Mouse (Mus musculus): ENCODE results near the gene Polr1d. TPM values are rescaled to one million over a fixed set of nuclear protein-coding genes. Genes with fewer than 3 reads are reported as not detected.

Polr1d gene
- polyA plus RNA-seq, 1 experiment from 2014 or later = 115 TPM

DNA sequence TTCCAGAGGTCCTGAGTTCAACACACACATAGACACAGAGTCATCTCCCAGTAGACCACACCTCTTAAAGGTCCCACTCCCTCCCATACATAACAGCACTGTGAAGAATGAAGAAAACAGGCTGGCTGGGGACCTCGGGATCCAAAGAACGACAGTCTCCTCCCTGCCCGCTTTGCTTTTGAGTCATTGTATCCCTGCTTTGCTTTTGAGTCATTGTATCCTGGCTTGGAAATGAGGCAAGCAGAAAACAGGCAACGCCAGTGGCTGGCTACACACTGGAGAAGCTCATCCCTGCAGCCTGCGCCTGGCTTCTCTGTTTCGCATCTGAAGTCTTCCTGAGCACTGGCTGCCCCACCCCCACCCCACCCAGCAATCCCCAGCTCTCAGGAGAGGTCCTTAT is 40.2 kb downstream of the Polr1d start:
- no peak for ATAC-seq
- H3K9ac ChIP-seq (replicated peaks; ENCODE audit: low read depth, low read length) = no peak overlapping the region
- H3K9me3 ChIP-seq (ENCODE audit: control insufficient read depth, low read length) = peaks cover 5% of the 10 kb centered on the region; the same call in 1 of the 2 replicates
- H3K4me2 ChIP-seq (ENCODE audit: low read length) = no peak overlapping the region
- H3K27me3 ChIP-seq (replicated peaks; ENCODE audit: control insufficient read depth, insufficient read depth, low read length) = no peaks in the 10 kb centered on the region
- WGBS = 18% methylated on average over 6 of the region's 6 CpGs
- H3K4me1 ChIP-seq (replicated peaks; ENCODE audit: control insufficient read depth, insufficient read depth, low read length) = no peaks in the 10 kb centered on the region
- peaks cover 4% of the 10 kb centered on the region for H3K36me3 ChIP-seq (ENCODE audit: control insufficient read depth, insufficient read depth)
- H3K27ac ChIP-seq (ENCODE audit: low read length) = no peak overlapping the region
- H3K4me3 ChIP-seq (replicated peaks; ENCODE audit: low read length) = no peak overlapping the region

GRCm38 (mm10) chr5:147121146-147121545 is 44.3 kb downstream of the Polr1d start:
- no peaks in the 10 kb centered on the region for H3K4me1 ChIP-seq (replicated peaks; ENCODE audit: control insufficient read depth, insufficient read depth, low read length)
- 87% methylated on average over 4 of the region's 4 CpGs for WGBS
- H3K4me3 ChIP-seq (replicated peaks; ENCODE audit: low read length) = no peak overlapping the region
- H3K4me2 ChIP-seq (ENCODE audit: low read length) = no peak overlapping the region
- no peaks in the 10 kb centered on the region for H3K36me3 ChIP-seq (ENCODE audit: control insufficient read depth, insufficient read depth)
- no peak overlapping the region for H3K27ac ChIP-seq (ENCODE audit: low read length)
- no peak for ATAC-seq
- H3K9me3 ChIP-seq (ENCODE audit: control insufficient read depth, low read length) = peaks cover 2% of the 10 kb centered on the region; the same call in 1 of the 2 replicates
- no peaks in the 10 kb centered on the region for H3K27me3 ChIP-seq (replicated peaks; ENCODE audit: control insufficient read depth, insufficient read depth, low read length)
- H3K9ac ChIP-seq (replicated peaks; ENCODE audit: low read depth, low read length) = no peak overlapping the region

DNA sequence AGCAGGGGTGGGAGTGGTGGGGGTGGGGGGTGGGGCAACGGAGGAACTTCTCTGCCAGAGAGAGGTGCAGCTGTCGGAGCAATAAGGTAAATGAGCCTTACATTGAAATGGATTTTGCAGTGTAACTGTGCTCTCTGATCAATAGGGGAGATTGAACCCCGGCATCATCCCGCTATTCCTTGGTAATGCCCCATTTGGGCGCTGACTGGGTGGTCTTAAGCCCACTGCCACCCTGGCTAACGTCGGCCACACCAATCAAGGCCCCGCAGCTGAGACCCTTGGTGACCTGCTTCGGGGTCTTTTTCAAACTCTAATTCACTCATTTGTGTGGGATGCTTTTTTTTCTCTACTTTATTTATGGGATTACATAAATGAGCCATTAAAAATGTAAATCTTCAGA is 47.9 kb downstream of the Polr1d start:
- 47% methylated on average over 9 of the region's 9 CpGs for WGBS
- no peak overlapping the region for H3K4me3 ChIP-seq (replicated peaks; ENCODE audit: low read length)
- no peaks in the 10 kb centered on the region for H3K36me3 ChIP-seq (ENCODE audit: control insufficient read depth, insufficient read depth)
- H3K27ac ChIP-seq (ENCODE audit: low read length) = no peak overlapping the region
- ATAC-seq = no peak
- no peak overlapping the region for H3K9ac ChIP-seq (replicated peaks; ENCODE audit: low read depth, low read length)
- H3K4me2 ChIP-seq (ENCODE audit: low read length) = no peak overlapping the region
- H3K27me3 ChIP-seq (replicated peaks; ENCODE audit: control insufficient read depth, insufficient read depth, low read length) = no peaks in the 10 kb centered on the region
- H3K4me1 ChIP-seq (replicated peaks; ENCODE audit: control insufficient read depth, insufficient read depth, low read length) = no peaks in the 10 kb centered on the region
- peaks cover 7% of the 10 kb centered on the region; the same call in 1 of the 2 replicates for H3K9me3 ChIP-seq (ENCODE audit: control insufficient read depth, low read length)

GRCm38 (mm10) chr5:147125542-147126185 is 48.8 kb downstream of the Polr1d start:
- Histone ChIP-seq H3K4me3 (replicated peaks; ENCODE audit: low read length) (no peak overlapping the region), H3K9ac (replicated peaks; ENCODE audit: low read depth, low read length) (no peak overlapping the region), H3K27me3 (replicated peaks; ENCODE audit: control insufficient read depth, insufficient read depth, low read length) (no peaks in the 10 kb centered on the region), H3K27ac (ENCODE audit: low read length) (no peak overlapping the region), H3K9me3 (ENCODE audit: control insufficient read depth, low read length) (peaks cover 7% of the 10 kb centered on the region; the same call in 1 of the 2 replicates), H3K4me2 (ENCODE audit: low read length) (no peak overlapping the region), H3K4me1 (replicated peaks; ENCODE audit: control insufficient read depth, insufficient read depth, low read length) (no peaks in the 10 kb centered on the region), H3K36me3 (ENCODE audit: control insufficient read depth, insufficient read depth) (no peaks in the 10 kb centered on the region)
- ATAC-seq = no peak
- 92% methylated on average over 13 of the region's 13 CpGs for WGBS

- no peaks in the 10 kb centered on the region for H3K36me3 ChIP-seq (ENCODE audit: control insufficient read depth, insufficient read depth)
- no peak overlapping the region for H3K4me3 ChIP-seq (replicated peaks; ENCODE audit: low read length)
- no peak overlapping the region for H3K9ac ChIP-seq (replicated peaks; ENCODE audit: low read depth, low read length)
- no peaks in the 10 kb centered on the region for H3K4me1 ChIP-seq (replicated peaks; ENCODE audit: control insufficient read depth, insufficient read depth, low read length)
- no peak for ATAC-seq
- peaks cover 5% of the 10 kb centered on the region; the same call in 1 of the 2 replicates for H3K27me3 ChIP-seq (replicated peaks; ENCODE audit: control insufficient read depth, insufficient read depth, low read length)
- H3K4me2 ChIP-seq (ENCODE audit: low read length) = no peak overlapping the region
- H3K27ac ChIP-seq (ENCODE audit: low read length) = no peak overlapping the region
- WGBS = 87% methylated on average over 4 of the region's 4 CpGs
- H3K9me3 ChIP-seq (ENCODE audit: control insufficient read depth, low read length) = peaks cover 5% of the 10 kb centered on the region; the same call in 1 of the 2 replicates
Measured at GRCm38 (mm10) chr5:147127860-147128259, 51.0 kb downstream of the Polr1d start.

DNA sequence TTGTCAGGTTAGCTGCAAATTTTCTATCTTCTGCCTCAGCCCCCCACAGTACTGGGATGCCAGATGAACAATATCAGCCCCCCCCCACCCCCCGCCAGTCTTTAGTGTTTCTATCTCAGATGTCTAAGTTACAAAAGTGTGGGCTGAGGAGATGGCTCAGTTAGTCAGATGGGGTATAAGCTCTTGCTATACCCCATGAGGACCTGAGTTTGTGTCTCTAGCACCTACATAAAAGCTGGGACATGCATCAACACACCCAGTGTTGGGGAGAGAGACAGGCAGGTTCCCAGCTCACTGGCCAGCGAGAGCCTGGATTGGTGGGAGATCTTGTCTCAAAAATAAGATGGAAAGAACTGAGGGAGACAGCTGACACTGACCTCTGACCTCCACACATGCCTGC is 52.6 kb downstream of the Polr1d start:
- Histone ChIP-seq H3K9me3 (ENCODE audit: control insufficient read depth, low read length) (peaks cover 5% of the 10 kb centered on the region; the same call in 1 of the 2 replicates), H3K4me2 (ENCODE audit: low read length) (no peak overlapping the region), H3K27ac (ENCODE audit: low read length) (no peak overlapping the region), H3K4me1 (replicated peaks; ENCODE audit: control insufficient read depth, insufficient read depth, low read length) (peaks cover 4% of the 10 kb centered on the region), H3K4me3 (replicated peaks; ENCODE audit: low read length) (no peak overlapping the region), H3K36me3 (ENCODE audit: control insufficient read depth, insufficient read depth) (no peaks in the 10 kb centered on the region), H3K9ac (replicated peaks; ENCODE audit: low read depth, low read length) (no peak overlapping the region), H3K27me3 (replicated peaks; ENCODE audit: control insufficient read depth, insufficient read depth, low read length) (peaks cover 10% of the 10 kb centered on the region; the same call in 1 of the 2 replicates)
- ATAC-seq = no peak
- WGBS = 85% methylated on average over 2 of the region's 2 CpGs

DNA sequence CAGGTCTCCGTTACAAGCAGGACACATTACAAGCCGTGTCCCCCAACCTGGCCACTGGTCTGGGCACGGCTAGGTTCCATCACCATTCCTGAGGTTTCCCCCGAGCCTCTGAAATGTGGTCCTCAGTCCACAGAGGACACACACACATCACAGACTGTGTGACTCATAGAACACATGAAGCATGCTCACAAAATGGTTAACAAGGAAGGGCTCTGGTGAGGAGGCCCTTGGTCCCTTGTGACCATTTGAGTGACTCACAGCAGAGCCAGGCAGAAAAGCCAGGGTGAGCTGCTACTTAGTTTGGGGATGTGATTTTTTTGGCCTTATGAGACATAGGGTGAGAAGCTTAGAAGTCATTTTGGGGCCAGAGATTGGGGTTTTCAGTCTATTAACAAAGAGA is 55.1 kb downstream of the Polr1d start:
- Histone ChIP-seq H3K36me3 (ENCODE audit: control insufficient read depth, insufficient read depth) (no peaks in the 10 kb centered on the region), H3K9me3 (ENCODE audit: control insufficient read depth, low read length) (peaks cover 5% of the 10 kb centered on the region; the same call in 1 of the 2 replicates), H3K27ac (ENCODE audit: low read length) (no peak overlapping the region), H3K9ac (replicated peaks; ENCODE audit: low read depth, low read length) (no peak overlapping the region), H3K4me1 (replicated peaks; ENCODE audit: control insufficient read depth, insufficient read depth, low read length) (peaks cover 4% of the 10 kb centered on the region), H3K27me3 (replicated peaks; ENCODE audit: control insufficient read depth, insufficient read depth, low read length) (peaks cover 26% of the 10 kb centered on the region), H3K4me3 (replicated peaks; ENCODE audit: low read length) (no peak overlapping the region), H3K4me2 (ENCODE audit: low read length) (no peak overlapping the region)
- 82% methylated on average over 4 of the region's 4 CpGs for WGBS
- ATAC-seq = no peak

GRCm38 (mm10) chr5:147133662-147134061 is 56.8 kb downstream of the Polr1d start:
- no peak for ATAC-seq
- peak overlapping the region; percentile 20; the same call in 1 of the 2 replicates for H3K4me3 ChIP-seq (replicated peaks; ENCODE audit: low read length)

GRCm38 (mm10) chr5:147134341-147135088 is 57.7 kb downstream of the Polr1d start:
- Histone ChIP-seq H3K27ac (ENCODE audit: low read length) (no peak overlapping the region), H3K9me3 (ENCODE audit: control insufficient read depth, low read length) (no peaks in the 10 kb centered on the region), H3K9ac (replicated peaks; ENCODE audit: low read depth, low read length) (no peak overlapping the region), H3K4me1 (replicated peaks; ENCODE audit: control insufficient read depth, insufficient read depth, low read length) (peaks cover 4% of the 10 kb centered on the region), H3K4me3 (replicated peaks; ENCODE audit: low read length) (no peak overlapping the region), H3K4me2 (ENCODE audit: low read length) (no peak overlapping the region), H3K36me3 (ENCODE audit: control insufficient read depth, insufficient read depth) (no peaks in the 10 kb centered on the region), H3K27me3 (replicated peaks; ENCODE audit: control insufficient read depth, insufficient read depth, low read length) (peaks cover 36% of the 10 kb centered on the region)
- WGBS = 9% methylated on average over 8 of the region's 8 CpGs
- ATAC-seq = no peak

More at GRCm38 (mm10) chr5:147133662-147134061, 56.8 kb downstream of the Polr1d start:
- peaks cover 34% of the 10 kb centered on the region for H3K27me3 ChIP-seq (replicated peaks; ENCODE audit: control insufficient read depth, insufficient read depth, low read length)
- H3K27ac ChIP-seq (ENCODE audit: low read length) = no peak overlapping the region
- peak overlapping the region; percentile 42 for H3K4me2 ChIP-seq (ENCODE audit: low read length)
- H3K4me1 ChIP-seq (replicated peaks; ENCODE audit: control insufficient read depth, insufficient read depth, low read length) = peaks cover 4% of the 10 kb centered on the region
- no peak overlapping the region for H3K9ac ChIP-seq (replicated peaks; ENCODE audit: low read depth, low read length)
- WGBS = 3% methylated on average over 17 of the region's 17 CpGs
- H3K36me3 ChIP-seq (ENCODE audit: control insufficient read depth, insufficient read depth) = no peaks in the 10 kb centered on the region
- H3K9me3 ChIP-seq (ENCODE audit: control insufficient read depth, low read length) = no peaks in the 10 kb centered on the region
